Mouse (Mus musculus) brain, adult 2 months (tissue): ENCODE results near the gene Map2k4.

Experiments used
- DNase-seq: peaks from one replicate; pipeline ENCODE4 v3.0.0; 2011; ENCODE audit warnings: low read depth, low spot score

Gene Map2k4

GRCm38 (mm10) chr11:65773946-65774656, 14.0 kb downstream of the Map2k4 start:
- no peak for DNase-seq

DNA sequence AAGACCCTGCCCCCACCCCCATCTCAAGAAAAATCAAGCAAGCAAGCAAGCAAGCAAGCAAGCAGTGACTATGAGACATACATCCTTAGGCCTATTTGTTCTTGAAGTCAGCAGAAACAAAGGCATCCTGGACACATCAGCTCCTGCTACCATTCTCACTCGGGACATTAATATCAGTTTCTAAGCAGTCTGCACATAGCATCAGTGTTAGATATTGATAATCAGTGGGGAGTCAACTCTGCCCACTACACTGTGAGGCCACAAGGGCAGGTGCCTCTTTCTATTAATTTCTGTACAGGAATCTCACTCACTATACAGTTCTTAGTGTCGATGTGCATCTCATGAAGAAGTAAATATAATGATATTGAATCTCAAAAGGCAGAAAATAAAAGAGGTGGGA, 14.6 kb downstream of the Map2k4 start:
- DNase-seq: no peak

DNA sequence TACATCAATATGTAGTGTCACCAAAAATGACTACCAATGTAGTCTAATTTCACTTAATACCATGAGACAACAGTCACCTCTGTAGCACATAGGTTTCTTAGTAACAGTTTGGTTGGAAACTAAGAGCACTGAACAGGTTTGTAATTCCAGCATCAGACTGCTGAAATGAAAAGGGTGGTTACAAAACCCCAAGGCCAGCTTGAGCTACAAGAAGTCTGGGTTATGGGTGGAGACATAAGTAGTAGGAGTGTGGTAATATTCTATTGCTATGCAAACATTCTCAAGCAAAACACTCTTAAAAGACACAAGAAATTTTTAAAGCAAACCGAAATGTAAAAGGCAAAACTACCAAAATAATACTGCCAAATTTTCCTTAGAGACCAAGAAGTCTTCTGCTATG, 16.6 kb downstream of the Map2k4 start:
- no peak for DNase-seq

GRCm38 (mm10) chr11:65769990-65770389, 18.1 kb downstream of the Map2k4 start:
- no peak for DNase-seq

- no peak for DNase-seq
These were observed 19.7 kb downstream of the Map2k4 start for GRCm38 (mm10) chr11:65768445-65768844.

GRCm38 (mm10) chr11:65760912-65761311, 27.2 kb downstream of the Map2k4 start:
- no peak for DNase-seq

DNA sequence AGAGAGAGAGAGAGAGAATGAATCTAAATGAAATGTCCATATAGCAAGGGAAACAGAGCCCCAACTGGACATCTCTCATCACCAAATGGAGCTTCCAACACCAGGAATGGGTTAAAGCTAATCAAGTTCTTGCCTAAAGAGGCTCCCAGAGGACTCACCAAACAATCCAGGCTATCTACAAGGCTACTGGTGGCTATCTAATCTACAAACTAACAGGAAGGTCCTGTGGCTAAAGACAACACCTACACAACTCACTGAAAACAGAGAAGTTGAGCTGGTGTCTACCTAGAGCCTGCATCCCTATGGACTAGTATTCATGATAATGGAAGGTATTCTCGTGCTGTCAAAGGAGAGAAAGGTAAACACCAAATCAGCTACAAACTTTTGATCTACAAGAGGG, 28.7 kb downstream of the Map2k4 start:
- DNase-seq: no peak

GRCm38 (mm10) chr11:65754161-65754560, 33.9 kb downstream of the Map2k4 start:
- DNase-seq: no peak

DNA sequence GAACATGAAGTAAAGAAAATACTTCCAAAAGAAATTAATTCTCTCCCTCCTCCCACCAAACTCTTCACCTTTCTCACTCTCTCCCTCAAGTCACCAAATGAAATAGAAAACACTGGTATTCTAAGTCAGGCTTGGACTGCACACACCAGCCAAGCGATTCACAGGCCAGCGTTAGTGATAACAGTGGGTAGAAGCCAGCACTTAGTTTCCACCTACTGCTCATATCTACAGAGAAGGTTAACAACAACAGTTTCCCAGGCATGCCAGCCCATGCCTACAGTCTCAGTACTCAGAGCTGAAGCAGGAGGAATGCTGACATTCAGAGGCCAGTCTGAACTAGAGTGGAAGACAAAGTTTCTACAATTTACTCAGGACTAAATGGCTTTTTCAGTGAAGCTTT, 34.5 kb downstream of the Map2k4 start:
- DNase-seq: no peak

DNA sequence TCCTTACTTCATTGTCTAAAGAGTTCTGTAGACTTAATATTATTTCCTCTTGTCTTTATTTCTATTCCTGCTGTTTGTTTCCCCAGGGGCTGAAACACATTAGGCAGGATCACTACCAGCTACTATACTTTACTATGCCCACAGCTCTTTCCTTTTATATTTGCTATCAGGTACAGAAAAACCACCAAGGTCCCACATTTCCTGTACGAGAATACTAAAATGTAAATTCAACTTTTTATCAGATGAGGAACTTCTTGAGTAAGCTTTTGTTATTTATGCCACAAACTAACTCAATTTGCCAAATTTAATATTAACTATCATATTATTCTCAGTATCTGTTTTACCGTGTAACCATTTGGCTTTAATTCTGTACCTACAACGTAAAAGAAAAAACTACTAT, 37.6 kb downstream of the Map2k4 start:
- DNase-seq: no peak

GRCm38 (mm10) chr11:65747433-65747832, 40.7 kb downstream of the Map2k4 start:
- DNase-seq: no peak

DNA sequence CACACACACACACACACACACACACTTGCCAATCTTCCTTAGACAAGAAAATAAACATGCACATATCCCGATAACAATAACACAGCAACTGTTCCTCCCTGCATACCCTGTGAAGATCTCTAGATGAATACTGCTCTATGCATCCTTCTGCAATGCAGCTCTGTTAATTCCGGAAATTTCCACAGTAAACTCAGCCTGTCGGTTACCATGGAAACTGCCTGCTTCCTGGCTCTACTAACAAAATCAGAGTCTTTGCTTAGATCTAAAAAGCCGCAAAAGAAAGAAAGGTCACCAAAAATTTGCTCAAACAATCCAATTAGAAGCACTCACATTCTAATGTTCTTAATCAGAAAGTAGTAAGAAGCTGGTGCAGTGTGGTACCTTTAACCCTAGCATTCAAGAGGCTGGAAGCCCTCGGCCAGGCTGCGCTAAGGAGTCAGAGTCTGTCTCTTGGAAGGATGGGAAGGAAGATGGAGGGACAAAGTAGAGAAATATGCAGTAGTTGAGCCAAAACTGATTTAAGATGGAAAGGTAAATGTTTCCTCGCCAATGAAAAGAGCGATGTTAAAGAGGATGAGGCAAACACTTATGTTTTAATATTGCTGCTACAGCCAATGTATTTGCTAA, 42.3 kb downstream of the Map2k4 start:
- DNase-seq: peak; percentile 94

DNA sequence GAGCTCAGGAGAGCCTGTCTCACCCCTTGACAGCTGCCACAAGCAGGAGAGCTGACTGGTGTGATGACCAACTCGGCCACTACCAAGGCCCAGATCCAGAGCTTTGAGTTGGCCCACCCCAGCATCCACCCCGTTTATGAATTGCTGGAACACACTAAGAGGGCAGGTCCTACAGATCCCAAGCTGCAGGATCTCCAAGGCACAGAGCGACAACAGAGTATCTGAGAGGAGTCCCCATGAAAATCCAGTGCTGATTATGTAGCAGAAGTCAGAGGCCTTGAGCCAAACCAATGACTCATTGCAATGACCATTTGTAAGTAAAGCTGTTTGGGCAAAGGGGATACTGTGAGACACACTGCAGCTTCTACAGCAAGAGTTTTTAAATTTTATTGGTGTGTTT, 44.2 kb downstream of the Map2k4 start:
- DNase-seq: peak; percentile 87

DNA sequence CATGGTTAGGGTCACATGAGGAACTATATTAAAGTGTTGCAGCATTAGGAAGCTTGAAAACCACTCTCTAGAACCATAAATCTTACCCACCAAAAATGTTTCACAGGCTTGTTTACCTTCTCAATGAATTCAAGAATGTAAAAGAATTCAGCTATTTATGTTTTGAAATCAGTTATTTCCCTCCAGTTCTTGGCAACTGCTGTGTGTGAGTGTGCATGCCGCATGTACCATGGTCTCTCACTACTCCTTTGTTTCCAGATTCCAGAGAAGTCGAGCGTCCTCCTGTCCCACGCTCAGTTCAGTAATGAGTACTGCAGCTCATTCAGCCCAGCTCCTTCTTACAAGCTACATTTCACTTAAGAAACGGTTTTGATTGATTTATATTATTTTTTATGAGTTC, 47.3 kb downstream of the Map2k4 start:
- no peak for DNase-seq

- no peak for DNase-seq
These were observed 47.7 kb downstream of the Map2k4 start for GRCm38 (mm10) chr11:65740390-65740789.

GRCm38 (mm10) chr11:65739880-65740279, 48.2 kb downstream of the Map2k4 start:
- no peak for DNase-seq

DNA sequence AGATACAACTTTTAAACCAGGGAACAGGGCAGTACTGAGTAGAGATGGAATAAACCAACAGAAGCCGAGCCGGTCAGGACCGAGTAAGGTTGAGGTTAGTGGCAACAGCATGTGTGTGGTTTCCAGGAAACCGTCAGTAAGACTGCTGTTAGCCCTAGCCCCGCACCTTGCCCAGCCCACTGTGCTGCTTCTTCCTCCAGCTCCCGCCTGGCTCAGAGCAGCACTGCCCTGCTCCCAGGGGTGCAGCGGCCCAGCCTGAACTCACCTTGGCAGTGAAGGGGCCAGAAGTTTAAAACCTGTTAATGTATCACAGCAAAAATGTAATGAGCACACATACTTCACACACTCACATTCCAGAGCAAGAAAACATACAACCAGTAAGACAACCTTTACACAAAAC, 53.4 kb downstream of the Map2k4 start:
- DNase-seq: no peak

- DNase-seq: no peak
These were observed 58.4 kb downstream of the Map2k4 start for GRCm38 (mm10) chr11:65729623-65730217.

GRCm38 (mm10) chr11:65728906-65729305, 59.2 kb downstream of the Map2k4 start:
- no peak for DNase-seq

GRCm38 (mm10) chr11:65723715-65724114, 64.4 kb downstream of the Map2k4 start:
- DNase-seq: no peak

DNA sequence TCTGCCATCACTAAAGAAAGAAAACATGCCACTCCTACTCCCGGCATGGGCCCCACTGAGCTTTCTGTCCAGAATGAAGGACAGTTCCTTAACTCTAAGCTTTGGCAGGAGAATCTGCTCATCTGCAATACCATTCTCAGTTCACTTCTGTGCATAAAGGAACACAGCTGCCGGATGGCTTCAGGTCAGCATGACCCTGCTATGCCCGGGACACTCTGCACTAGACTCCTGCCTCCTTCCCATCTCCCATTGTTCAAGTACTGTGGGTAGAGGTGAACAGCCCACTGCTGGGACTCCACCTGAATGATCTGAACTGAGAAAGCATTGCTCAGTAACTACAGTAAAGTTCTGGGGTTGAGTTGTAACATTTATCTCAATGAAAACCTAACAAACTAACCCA, 66.5 kb downstream of the Map2k4 start:
- no peak for DNase-seq

DNA sequence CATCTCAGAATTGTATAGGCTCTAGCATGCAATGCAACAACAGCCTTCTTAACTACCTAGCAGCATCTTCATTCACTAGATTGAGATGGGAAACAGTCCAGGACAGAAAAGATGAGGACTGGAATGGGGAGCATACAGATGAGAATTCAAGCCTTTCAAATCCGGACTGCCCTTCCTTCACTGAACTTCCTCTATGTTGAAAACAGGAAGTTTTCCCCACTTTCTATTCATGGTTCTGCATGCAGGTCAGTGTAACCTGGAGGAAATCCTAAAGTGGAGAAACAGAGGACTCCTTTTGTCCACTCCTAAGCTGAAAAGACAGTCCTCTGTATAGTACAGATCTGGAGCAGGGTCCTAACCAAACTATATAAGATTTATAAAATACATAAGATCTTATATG, 68.1 kb downstream of the Map2k4 start:
- no peak for DNase-seq

- DNase-seq: no peak
These were observed 74.3 kb downstream of the Map2k4 start for GRCm38 (mm10) chr11:65713830-65714229.
